Mouse (Mus musculus): ENCODE measurements at regions not wholly inside any gene's neighbourhood (a gene's known extent, or its start where the extent isn't known, plus 50 kb on each side); places are given as distances from the start of the nearest gene placed in this dataset.
A peak's percentile ranks its signal among the peaks of the same experiment; 100 is the strongest.

DNA sequence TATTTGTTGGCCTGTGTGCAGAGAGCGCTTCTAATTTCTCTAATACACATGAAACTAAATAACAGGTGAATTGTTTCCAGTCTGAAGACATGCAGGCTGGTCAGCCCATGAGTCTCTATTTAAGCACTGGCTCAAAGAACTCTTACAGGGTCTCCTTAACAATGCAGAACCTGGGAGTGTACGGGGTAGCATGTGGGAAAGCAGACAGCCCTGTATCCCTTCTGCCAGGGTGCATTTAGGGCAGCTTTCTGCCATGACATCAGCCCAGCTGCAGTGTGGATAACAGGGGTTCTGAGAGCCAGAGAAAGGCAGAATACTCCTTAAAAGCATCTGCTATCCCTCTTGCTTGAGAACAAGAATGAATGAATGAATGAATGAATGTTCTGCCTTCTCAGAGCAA is 164.7 kb downstream of the Grb14 start:
- DNase-seq (ENCODE audit: low spot score in 2 of 2), result no peak

DNA sequence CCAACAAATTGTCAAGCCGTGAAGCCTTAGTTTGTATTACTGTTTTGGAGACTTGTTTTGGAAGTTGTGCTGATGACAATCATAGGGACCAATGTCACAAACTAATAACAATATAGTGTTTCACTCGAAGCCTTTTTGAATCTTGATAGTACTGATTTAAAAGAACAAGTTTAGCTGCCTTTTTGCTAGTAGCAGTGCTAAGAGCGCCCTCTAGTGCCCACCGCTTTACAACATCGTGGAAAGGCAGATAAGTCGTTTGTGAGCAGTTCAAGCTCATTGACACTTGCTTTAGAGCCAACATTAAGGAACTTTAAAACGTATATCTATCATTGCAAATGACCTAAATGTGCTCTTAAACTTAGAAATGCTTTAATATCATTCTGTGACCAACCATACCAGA is 170.9 kb downstream of the Grb14 start:
- peak; percentile 4 to 67 for DNase-seq (ENCODE audit: low spot score in 2 of 2)

DNA sequence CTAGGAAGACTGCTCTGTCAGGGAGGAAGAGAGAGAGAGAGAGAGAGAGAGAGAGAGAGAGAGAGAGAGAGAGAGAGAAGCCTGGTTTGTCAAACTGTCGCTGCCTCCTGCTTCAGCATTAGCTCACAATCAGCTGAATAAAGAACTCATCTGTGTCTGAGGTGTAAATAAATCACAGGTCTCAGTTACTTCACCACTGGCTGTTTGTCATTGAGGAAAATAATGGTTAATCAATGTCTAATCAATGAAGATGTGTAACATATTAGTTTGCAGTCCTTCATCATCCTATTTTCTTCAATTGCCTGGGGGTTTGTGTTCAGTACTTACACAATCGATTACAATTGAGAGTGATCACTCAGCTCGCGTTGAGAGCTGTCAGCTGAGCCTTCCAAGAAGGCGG is 171.9 kb downstream of the Grb14 start:
- no peak for DNase-seq (ENCODE audit: low spot score in 2 of 2)

DNA sequence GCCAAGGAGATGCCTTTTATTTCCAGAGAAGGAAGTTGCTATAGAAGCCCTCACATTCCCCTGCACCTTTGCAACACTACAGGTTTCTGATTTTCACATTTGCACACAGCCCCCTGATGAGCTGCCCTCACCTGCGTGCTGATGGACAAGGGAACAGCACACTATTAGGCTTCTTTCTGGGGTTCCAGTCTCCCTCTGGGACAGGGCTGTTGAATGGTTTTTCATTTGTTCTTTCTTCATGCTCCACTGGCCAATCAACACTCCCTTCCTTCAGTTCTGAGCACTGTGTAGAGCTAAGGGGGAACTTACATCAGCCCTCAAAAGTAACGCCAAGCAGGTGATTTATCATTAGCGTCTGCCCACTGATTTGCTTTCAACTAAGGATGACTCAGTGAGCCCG is 173.7 kb downstream of the Grb14 start:
- DNase-seq (ENCODE audit: low spot score in 2 of 2), result no peak

DNA sequence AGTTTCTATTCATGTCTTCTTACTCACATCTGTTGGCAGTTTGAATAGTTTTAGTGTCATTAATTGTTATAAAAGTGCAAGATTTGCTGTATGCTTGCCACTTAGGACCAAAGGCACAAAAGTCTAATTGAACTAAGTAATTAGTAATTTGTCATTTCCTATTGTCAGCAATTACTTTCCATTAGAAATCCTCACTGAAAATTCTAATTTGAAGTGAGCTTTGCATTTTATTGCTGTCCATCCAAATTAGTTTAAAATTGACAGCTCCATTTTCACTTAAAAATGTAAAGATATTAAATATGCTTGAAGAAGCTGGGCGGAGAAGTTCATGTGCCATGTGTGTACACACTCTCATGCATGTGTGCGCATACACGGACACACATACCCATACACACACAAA is 174.1 kb downstream of the Grb14 start:
- DNase-seq (ENCODE audit: low spot score in 2 of 2), result no peak

DNA sequence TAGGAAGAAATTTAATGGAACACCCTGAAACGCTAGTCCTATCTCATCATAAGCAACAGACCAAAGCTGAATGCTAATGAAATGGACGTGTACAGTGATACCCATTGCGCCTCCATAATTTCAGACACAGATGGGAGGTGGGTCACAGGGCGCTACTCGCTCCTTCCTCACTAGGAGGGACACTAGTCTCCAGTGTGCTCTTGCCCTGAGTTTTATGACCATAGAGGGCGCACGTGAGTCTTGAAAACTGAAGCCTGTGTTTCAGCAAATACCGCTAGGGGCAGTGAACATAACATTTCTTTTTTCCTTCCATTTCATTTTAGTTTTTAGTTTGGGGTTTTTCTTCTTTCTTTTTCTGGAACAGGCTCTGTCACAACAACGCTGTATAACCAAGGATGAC is 200.3 kb downstream of the Grb14 start:
- DNase-seq (ENCODE audit: low spot score in 2 of 2), result no peak

DNA sequence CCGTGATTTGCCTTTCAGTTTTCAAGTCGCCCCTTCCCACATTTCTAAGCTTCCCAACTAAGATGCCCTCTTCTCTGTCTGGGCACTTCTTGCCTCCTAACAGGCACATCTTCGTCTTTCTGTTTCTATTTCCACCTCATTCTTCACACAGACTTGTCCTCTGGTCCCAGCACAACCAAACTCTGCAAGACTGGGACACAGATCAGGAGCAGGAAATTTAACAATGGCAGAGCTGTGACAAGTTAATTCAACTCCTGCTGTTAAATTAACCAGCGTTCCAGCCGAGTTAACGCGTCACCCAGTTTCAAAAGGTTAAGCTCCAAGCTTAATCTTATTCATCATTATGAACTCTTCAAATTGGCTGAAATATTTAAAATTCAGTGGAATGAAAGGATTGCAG is 200.9 kb downstream of the Grb14 start:
- DNase-seq (ENCODE audit: low spot score in 2 of 2), result no peak

DNA sequence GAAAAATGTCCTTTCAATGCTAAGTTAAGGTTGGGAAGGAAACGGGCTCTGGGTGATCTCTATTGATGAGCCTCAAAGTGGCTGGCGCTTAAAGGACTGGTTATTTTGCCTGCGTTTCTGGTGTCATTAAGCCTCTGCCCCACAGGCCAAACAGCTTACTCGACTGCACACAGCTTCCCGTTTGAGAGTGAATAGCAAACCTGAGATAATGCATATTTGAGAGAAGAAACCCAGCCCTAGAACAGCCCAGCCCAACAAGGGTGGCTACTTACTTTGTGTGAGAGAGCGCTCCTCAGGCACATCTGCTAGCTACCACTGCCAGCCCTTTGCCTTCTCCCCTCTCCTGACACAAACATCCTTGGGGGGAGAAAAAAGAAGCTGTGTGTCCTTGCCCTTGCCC is 201.7 kb downstream of the Grb14 start:
- no peak for DNase-seq (ENCODE audit: low spot score in 2 of 2)

DNA sequence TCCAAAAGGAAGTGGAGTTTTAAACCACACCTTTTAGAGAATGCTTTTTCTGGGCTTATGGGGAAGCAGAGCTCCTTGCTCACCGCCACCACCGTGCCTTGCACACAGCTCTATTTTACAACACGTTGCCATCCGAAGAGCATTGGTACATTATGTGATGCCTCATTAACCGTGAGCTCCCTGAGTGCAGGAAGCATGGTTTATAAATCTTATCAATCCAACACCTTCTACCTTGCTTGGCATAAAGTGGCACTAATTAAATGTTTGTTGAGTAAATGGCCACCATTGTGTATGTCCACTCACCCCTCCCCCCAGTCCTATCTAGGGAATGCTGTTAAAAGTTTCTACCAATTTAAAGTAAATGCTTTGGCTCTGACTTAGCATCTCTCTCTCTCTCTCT is 206.6 kb downstream of the Grb14 start:
- DNase-seq (ENCODE audit: low spot score in 2 of 2), result no peak
